Mouse (Mus musculus) limb, embryonic 13.5 days (tissue): Measurements from ENCODE around the gene Dnmt3l. TPM values are rescaled to one million over a fixed set of nuclear protein-coding genes. Genes with fewer than 3 reads are reported as not detected.

ENCODE experiments used
- ATAC-seq: fragments of 200-750 bp; cut with Nextera tagmentation; 2 replicates; pipeline ENCODE4 v1.8.0; 2017; ENCODE audit warnings: low read depth, moderate number of reproducible peaks, moderate TSS enrichment; ENCODE audit not compliant: low FRiP score
- H3K27ac ChIP-seq: fragments of 300-500 bp; sonication (generic); 2 replicates; pipeline ENCODE4 v1.5.1; 2015; ENCODE audit warnings: inconsistent platforms, mild to moderate bottlenecking, moderate library complexity
- H3K27me3 ChIP-seq: fragments of 300-500 bp; sonication (generic); 2 replicates; pipeline ENCODE4 v1.6.1; 2015; ENCODE audit warnings: mild to moderate bottlenecking, inconsistent platforms
- H3K36me3 ChIP-seq: fragments of 300-500 bp; sonication (generic); 2 replicates; pipeline ENCODE4 v1.6.1; 2015; ENCODE audit warnings: inconsistent platforms, mild to moderate bottlenecking, moderate library complexity
- H3K4me1 ChIP-seq: fragments of 300-500 bp; sonication (generic); 2 replicates; pipeline ENCODE4 v1.6.1; 2015; ENCODE audit warnings: inconsistent platforms
- H3K4me2 ChIP-seq: fragments of 300-500 bp; sonication (generic); replicated peaks from 2 replicates; pipeline ENCODE4 v1.6.1; 2015; ENCODE audit warnings: inconsistent platforms, mild to moderate bottlenecking, moderate library complexity
- H3K4me3 ChIP-seq: fragments of 300-500 bp; sonication (generic); 2 replicates; pipeline ENCODE4 v1.5.1; 2015; ENCODE audit warnings: moderate library complexity, mild to moderate bottlenecking, inconsistent platforms
- H3K9ac ChIP-seq: fragments of 300-500 bp; sonication (generic); 2 replicates; pipeline ENCODE4 v1.6.1; 2015; ENCODE audit warnings: mild to moderate bottlenecking, inconsistent platforms
- H3K9me3 ChIP-seq: fragments of 300-500 bp; sonication (generic); 2 replicates; pipeline ENCODE4 v1.6.1; 2016; ENCODE audit warnings: inconsistent platforms
- WGBS: fragments of 180-500 bp; shearing (Covaris S2); methylation state at CpG from one replicate; pipeline ENCODE4 v1.1.7; 2015; 5-methylcytosine and 5-hydroxymethylcytosine counted together
- polyA plus RNA-seq: library from polyadenylated mRNA; unstranded; fragments of >200 nt; fragmentation: Nextera tagmentation; extraction: Ambion mirVana; gene quantifications from 2 replicates; pipeline ENCODE4 v1.2.1, GENCODE M21; 2015

The Dnmt3l gene
- polyA plus RNA-seq, 1 experiment from 2014 or later: 0.17 TPM

- no peak overlapping the region for H3K9ac ChIP-seq
- ATAC-seq: no peak
- 51% methylated on average over 14 of the region's 14 CpGs for WGBS
- H3K4me3 ChIP-seq: peak overlapping the region; percentile 24
- H3K4me1 ChIP-seq: peaks cover 16% of the 10 kb centered on the region
- no peaks in the 10 kb centered on the region for H3K36me3 ChIP-seq
- H3K9me3 ChIP-seq: no peaks in the 10 kb centered on the region
- peaks cover 11% of the 10 kb centered on the region; the same call in 1 of the 2 replicates for H3K27me3 ChIP-seq
- H3K4me2 ChIP-seq: peak overlapping the region; percentile 57
- H3K27ac ChIP-seq: no peak overlapping the region
Observed at GRCm38 (mm10) chr10:78042697-78043405, 1.1 kb downstream of the Dnmt3l start.

GRCm38 (mm10) chr10:78043406-78043836 is 1.7 kb downstream of the Dnmt3l start, which contains the start of gene Aire:
Gene Aire (minus strand): TSS chr10:78043610.
- Histone ChIP-seq H3K27ac (no peak within 1 kb of the TSS), H3K27me3 (peaks cover 11% of the 10 kb centered on the region; the same call in 1 of the 2 replicates), H3K4me2 (peak within 1 kb of the TSS; percentile 57), H3K36me3 (no peaks in the 10 kb centered on the region), H3K4me3 (peak within 1 kb of the TSS; percentile 24), H3K4me1 (peaks cover 16% of the 10 kb centered on the region), H3K9ac (no peak within 1 kb of the TSS), H3K9me3 (no peaks in the 10 kb centered on the region)
- ATAC-seq: 0 out of 2 replicates have a peak, but pooled peaks have one; percentile 45
- 2% methylated on average over 27 of the region's 27 CpGs for WGBS

- WGBS: 68% methylated on average over 1 of the region's 1 CpGs
- no peak for ATAC-seq
- Histone ChIP-seq H3K4me1 (peaks cover 16% of the 10 kb centered on the region), H3K9ac (no peak overlapping the region), H3K36me3 (no peaks in the 10 kb centered on the region), H3K4me2 (no peak overlapping the region), H3K27ac (no peak overlapping the region), H3K27me3 (peaks cover 11% of the 10 kb centered on the region; the same call in 1 of the 2 replicates), H3K9me3 (no peaks in the 10 kb centered on the region), H3K4me3 (no peak overlapping the region)
Observed at GRCm38 (mm10) chr10:78044531-78044930, 2.8 kb downstream of the Dnmt3l start.

- H3K4me3 ChIP-seq: no peak overlapping the region
- no peaks in the 10 kb centered on the region for H3K36me3 ChIP-seq
- peaks cover 16% of the 10 kb centered on the region for H3K4me1 ChIP-seq
- H3K27ac ChIP-seq: no peak overlapping the region
- no peaks in the 10 kb centered on the region for H3K9me3 ChIP-seq
- no peak for ATAC-seq
- no peak overlapping the region for H3K9ac ChIP-seq
- 80% methylated on average over 4 of the region's 4 CpGs for WGBS
- no peak overlapping the region for H3K4me2 ChIP-seq
- peaks cover 11% of the 10 kb centered on the region; the same call in 1 of the 2 replicates for H3K27me3 ChIP-seq
Observed at GRCm38 (mm10) chr10:78046388-78046787, 4.6 kb downstream of the Dnmt3l start.

- no peak overlapping the region for H3K4me3 ChIP-seq
- WGBS: 84% methylated on average over 9 of the region's 10 CpGs
Observed at GRCm38 (mm10) chr10:78048061-78048730, 6.4 kb downstream of the Dnmt3l start.

GRCm38 (mm10) chr10:78049519-78050035 is 7.8 kb downstream of the Dnmt3l start:
- no peak for ATAC-seq
- no peak overlapping the region for H3K4me2 ChIP-seq

More at GRCm38 (mm10) chr10:78048061-78048730, 6.4 kb downstream of the Dnmt3l start:
- Histone ChIP-seq H3K36me3 (no peaks in the 10 kb centered on the region), H3K9me3 (no peaks in the 10 kb centered on the region), H3K9ac (no peak overlapping the region), H3K4me2 (no peak overlapping the region), H3K4me1 (peaks cover 8% of the 10 kb centered on the region), H3K27ac (no peak overlapping the region), H3K27me3 (no peaks in the 10 kb centered on the region)
- ATAC-seq: no peak

GRCm38 (mm10) chr10:78054633-78055565 is 13.2 kb downstream of the Dnmt3l start:
- H3K4me2 ChIP-seq: no peak overlapping the region
- no peak overlapping the region for H3K27ac ChIP-seq
- WGBS: 63% methylated on average over 19 of the region's 19 CpGs
- H3K36me3 ChIP-seq: no peaks in the 10 kb centered on the region
- no peaks in the 10 kb centered on the region for H3K9me3 ChIP-seq
- no peak overlapping the region for H3K9ac ChIP-seq
- H3K27me3 ChIP-seq: no peaks in the 10 kb centered on the region
- ATAC-seq: no peak
- no peak overlapping the region for H3K4me3 ChIP-seq
- H3K4me1 ChIP-seq: no peaks in the 10 kb centered on the region

More at GRCm38 (mm10) chr10:78049519-78050035, 7.8 kb downstream of the Dnmt3l start:
- WGBS: 53% methylated on average over 10 of the region's 11 CpGs
- no peaks in the 10 kb centered on the region for H3K36me3 ChIP-seq
- H3K27me3 ChIP-seq: no peaks in the 10 kb centered on the region
- no peak overlapping the region for H3K4me3 ChIP-seq
- H3K9me3 ChIP-seq: no peaks in the 10 kb centered on the region
- no peaks in the 10 kb centered on the region for H3K4me1 ChIP-seq
- no peak overlapping the region for H3K9ac ChIP-seq
- no peak overlapping the region for H3K27ac ChIP-seq

GRCm38 (mm10) chr10:78057056-78057455 is 15.3 kb downstream of the Dnmt3l start:
- H3K27me3 ChIP-seq: no peaks in the 10 kb centered on the region
- H3K9me3 ChIP-seq: no peaks in the 10 kb centered on the region
- H3K36me3 ChIP-seq: no peaks in the 10 kb centered on the region
- no peak overlapping the region for H3K4me3 ChIP-seq
- no peak overlapping the region for H3K27ac ChIP-seq
- H3K4me2 ChIP-seq: no peak overlapping the region
- H3K4me1 ChIP-seq: no peaks in the 10 kb centered on the region
- 88% methylated on average over 8 of the region's 8 CpGs for WGBS
- no peak for ATAC-seq
- H3K9ac ChIP-seq: no peak overlapping the region

- H3K4me1 ChIP-seq: no peaks in the 10 kb centered on the region
- no peaks in the 10 kb centered on the region for H3K9me3 ChIP-seq
- H3K4me3 ChIP-seq: no peak overlapping the region
- no peak for ATAC-seq
- no peak overlapping the region for H3K9ac ChIP-seq
- H3K27me3 ChIP-seq: peaks cover 10% of the 10 kb centered on the region
- WGBS: 86% methylated on average over 9 of the region's 9 CpGs
- no peaks in the 10 kb centered on the region for H3K36me3 ChIP-seq
- H3K4me2 ChIP-seq: no peak overlapping the region
- H3K27ac ChIP-seq: no peak overlapping the region
Observed at GRCm38 (mm10) chr10:78063122-78063521, 21.4 kb downstream of the Dnmt3l start.

- no peak overlapping the region for H3K27ac ChIP-seq
- 38% methylated on average over 4 of the region's 4 CpGs for WGBS
Observed at GRCm38 (mm10) chr10:78067226-78067625, 25.5 kb downstream of the Dnmt3l start.

GRCm38 (mm10) chr10:78068541-78068940 is 26.8 kb downstream of the Dnmt3l start:
- Histone ChIP-seq H3K27me3 (peaks cover 26% of the 10 kb centered on the region), H3K4me2 (peak overlapping the region; percentile 96), H3K27ac (no peak overlapping the region), H3K9ac (peak overlapping the region; percentile 77; the same call in 1 of the 2 replicates), H3K36me3 (no peaks in the 10 kb centered on the region), H3K4me1 (peaks cover 11% of the 10 kb centered on the region), H3K4me3 (peak overlapping the region; percentile 68), H3K9me3 (no peaks in the 10 kb centered on the region)
- WGBS: 25% methylated on average over 11 of the region's 11 CpGs
- no peak for ATAC-seq

More at GRCm38 (mm10) chr10:78067226-78067625, 25.5 kb downstream of the Dnmt3l start:
- Histone ChIP-seq H3K4me1 (peaks cover 11% of the 10 kb centered on the region), H3K4me3 (no peak overlapping the region), H3K27me3 (peaks cover 26% of the 10 kb centered on the region), H3K4me2 (no peak overlapping the region), H3K36me3 (no peaks in the 10 kb centered on the region), H3K9me3 (no peaks in the 10 kb centered on the region), H3K9ac (no peak overlapping the region)
- no peak for ATAC-seq
